Mouse (Mus musculus): Measurements from ENCODE around the gene Bcl9l.
"Not testable (repeated sequence)": the region's sequence is repeated elsewhere in the genome, so short reads cannot be mapped to it uniquely, and the experiment has no call there.

Gene Bcl9l

GRCm38 (mm10) chr9:44482552-44482951 lies at the start of gene Bcl9l:
Gene Bcl9l (plus strand): TSS chr9:44482825.
- peak; percentile 97 to 98 for DNase-seq

DNA sequence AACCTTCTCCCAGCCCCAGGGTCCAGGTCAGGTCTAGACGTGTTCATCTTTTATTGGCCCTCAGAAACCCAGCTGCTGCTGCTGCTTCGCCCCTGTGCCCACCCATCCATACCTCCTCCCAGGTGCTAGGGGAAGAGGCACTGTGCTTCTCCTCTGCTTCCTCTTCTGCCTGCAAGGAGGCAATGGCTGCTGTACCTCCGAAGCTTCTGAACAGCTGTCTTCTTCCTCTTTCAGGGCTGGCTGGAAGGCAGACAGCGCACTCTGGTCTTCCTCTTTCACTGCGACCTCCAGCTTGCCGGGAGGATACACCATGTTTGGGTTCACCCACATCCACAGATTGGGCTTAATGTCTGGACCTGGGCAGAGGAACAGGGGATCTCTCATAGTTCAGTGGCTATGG lies 46.9 kb upstream of the Bcl9l start:
- DNase-seq: no peak

DNA sequence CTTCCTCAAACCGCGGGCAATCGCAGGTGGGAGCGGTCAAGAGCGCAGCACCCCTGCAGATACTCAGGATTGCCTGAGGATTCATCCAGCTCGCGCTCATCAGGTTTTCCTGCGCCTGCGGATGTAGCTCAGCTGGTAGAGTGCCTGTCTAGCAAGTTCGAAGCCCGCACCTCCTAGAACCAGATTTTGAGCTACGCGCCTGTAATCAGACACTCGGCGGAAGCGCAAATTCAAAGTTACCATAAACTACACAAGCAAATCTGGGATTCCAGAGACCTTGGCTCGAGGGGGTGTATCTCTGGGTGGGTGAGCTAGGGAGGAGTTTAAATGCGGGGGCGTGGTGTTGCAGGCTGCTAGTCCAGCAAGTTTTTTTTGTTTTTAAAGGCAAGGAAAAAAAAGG lies 41.7 kb upstream of the Bcl9l start, which contains the start of gene Foxr1:
Gene Foxr1, minus strand, starts transcription at position 176 of the 400 bp plus-strand sequence.
- DNase-seq: no peak

- not testable (repeated sequence) for DNase-seq
Observed at GRCm38 (mm10) chr9:44444402-44445025, 38.1 kb upstream of the Bcl9l start.

DNA sequence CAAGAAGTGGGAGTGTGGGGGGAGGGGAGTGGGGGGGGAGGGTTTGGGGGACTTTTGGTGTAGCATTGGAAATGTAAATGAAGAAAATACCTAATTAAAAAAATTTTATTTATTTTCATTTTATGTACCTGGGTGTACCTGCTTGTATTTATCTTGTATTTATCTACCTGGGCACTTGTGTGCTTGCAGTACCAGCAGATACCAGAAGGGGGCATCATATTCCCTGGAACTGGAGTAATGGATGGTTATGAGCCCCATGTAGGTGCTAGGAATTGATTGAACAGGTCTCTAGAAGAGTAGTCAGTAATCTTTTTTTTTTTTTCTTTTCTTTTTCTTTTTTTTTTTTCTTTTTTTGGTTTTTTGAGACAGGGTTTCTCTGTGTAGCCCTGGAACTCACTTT lies 32.2 kb upstream of the Bcl9l start:
- DNase-seq: no peak

DNA sequence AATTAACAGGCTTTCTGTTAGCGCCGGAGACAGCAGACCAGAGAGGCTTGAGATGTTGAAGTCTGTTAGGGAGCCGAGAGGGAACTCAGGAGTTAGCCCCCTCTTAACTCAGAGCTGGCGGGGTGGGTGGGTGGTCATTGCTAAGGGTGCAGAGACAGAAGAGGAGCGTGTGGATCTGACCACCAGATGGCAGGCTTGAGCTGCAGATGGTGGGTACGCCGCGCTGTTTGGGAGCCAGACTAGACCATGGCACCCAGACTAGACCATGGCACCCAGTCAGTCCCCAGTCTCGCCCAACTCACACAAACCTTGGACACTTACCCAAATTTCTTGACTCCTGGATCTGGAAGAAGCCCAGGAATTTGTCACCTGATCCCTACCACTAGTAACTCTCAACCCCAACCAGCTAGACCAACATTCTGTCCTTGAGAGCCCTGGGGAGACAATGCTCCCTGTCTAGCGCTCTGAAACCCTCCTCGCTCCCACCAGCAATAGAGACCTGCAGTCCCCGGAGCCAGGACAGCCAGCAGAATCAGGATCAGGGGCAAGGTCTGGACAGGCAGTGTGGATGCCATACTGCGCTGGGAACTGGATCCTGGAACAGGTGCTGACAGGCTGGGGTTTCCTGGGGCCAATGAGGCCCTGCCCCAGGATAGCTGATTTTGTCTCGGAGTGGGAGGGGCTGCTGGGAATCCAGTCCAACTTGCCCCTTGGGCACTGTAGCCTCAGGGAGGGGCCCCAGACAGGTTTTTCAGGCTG lies 28.3 kb upstream of the Bcl9l start:
- DNase-seq: peak; percentile 93 to 94

DNA sequence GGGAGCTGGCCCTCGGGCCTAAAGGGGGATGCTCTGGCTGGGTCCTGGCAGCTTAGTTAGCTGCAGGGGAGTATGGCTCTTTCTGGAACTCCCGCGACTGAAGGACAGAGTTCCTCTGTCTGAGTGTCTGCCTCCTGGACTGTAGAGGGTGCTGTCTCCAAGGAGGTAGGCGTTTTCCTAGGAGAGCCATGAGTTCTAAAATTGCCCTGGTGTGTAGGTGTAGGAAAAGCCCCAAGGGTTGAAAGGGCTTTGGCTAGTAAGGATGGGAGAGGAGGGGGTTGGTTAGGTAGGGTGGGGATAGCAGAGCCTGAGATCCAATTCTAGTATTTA lies 27.8 kb upstream of the Bcl9l start, which contains the start of gene Upk2:
Gene Upk2, minus strand, starts transcription at position 86 of the 330 bp plus-strand sequence.
- DNase-seq: no peak

DNA sequence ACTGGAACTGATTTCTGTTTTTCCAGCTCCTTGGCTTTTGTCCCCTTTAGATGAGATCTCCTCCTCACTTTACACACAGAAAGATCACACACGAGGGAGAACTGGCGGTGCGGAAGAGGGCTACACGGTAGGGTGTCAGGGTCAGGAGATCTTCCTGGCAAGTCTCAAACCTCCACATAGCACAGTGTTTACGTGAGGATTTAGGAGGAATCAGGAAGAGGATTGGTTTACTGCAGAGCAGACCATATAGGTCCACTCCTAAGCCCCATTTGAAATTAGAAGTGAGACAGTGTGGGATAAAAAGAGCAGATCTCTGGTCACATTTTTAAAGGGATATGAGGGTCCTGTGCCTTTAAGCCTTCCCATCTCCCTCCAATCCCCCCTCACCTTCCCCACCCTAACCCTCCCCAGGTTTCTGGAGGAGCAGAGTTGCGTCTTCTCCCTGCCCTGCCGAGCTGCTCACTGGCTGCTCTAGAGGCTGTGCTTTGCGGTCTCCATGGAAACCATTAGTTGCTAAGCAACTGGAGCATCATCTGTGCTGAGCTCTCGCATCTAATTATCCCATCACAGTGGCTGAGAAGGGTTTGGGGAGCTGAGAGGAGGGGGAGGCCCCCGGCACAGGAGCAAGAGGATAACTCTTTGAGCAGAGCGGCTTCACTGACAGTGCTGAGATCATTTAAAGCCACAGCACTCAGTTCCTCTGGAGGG lies 25.4 kb upstream of the Bcl9l start:
- peak; percentile 41 to 63 for DNase-seq

GRCm38 (mm10) chr9:44461950-44462349 lies 20.7 kb upstream of the Bcl9l start:
- no peak for DNase-seq

DNA sequence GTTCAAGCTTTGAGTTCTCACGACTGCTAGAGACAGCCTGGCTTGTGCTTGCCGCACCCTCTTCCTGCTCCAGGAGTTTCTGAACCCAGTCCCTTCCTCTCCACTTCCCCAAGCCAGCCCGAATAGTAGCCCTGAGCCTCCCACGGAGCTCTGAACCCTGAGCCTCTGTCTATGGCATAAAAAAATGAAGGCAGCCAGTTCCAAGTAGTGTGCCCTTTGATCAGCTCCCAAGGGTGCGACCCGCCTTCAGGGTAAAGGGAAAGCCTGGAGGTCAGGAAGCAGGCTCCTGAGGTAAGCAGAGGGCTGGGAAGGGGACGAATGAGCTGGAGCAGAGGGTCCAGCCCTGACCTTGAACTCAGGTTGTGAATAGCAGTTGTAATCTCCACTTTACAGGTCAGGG lies 14.4 kb upstream of the Bcl9l start:
- no peak for DNase-seq

DNA sequence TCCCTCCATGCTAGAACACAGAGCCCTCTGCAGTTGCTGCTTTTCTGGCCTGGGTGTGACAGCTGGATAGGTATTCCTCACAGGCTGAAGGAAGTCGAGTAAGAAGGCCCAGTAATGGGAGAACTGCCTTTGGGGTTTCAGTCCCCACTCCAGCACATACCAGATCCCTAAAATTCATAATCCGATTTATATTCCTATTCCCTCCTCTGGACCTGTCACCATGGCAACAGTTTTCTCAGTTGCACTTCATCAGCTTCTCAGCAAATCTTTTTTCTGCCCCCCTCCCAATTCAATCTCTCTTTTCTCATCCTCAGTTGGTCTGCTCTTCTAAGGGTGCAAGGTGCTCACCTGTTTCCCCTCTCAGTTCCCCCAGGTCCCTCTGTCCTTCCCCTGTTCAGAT lies 13.8 kb upstream of the Bcl9l start:
- DNase-seq: no peak

- DNase-seq: no peak
Observed at GRCm38 (mm10) chr9:44473184-44473583, 9.4 kb upstream of the Bcl9l start.

DNA sequence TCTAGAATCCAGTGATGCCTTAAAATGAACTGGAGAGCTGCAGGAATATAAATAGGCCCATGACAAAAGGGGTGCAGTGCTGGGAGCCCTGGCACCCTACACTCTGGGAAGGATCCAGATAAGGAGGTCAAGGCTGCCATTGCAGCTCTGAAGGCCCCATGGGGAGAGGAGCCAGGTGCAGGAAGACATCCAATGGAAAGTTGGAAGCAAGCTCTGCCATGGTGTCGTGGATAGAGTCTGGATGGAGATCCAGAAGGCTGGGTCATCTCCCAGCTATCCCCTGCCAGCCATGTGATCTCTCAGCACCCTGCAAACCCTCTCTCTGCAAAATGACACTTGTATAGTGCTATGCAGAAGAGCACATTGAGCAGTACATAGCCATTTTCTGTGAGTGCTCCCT lies 8.3 kb upstream of the Bcl9l start:
- DNase-seq: no peak

DNA sequence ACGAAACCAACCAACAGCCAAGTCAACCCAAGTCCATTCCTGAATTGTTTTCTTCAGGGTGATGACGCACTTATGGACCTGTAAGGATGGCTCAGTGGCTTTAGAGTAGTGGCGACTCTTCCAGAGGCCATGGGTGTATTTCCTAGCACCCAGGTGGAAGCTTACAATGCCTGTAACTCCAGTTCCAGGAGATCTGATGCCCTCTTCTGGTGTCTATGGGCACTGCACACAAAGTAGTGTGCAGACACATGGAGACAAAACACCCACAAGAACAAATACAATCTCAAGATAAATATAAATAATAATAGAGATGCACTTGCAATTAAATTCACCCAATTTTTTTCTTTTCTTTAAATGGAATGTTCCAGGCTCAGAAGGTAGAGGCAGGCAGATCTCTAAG lies 6.7 kb upstream of the Bcl9l start:
- peak; percentile 35 to 42 for DNase-seq

- peak; percentile 9 to 73 for DNase-seq
Observed at GRCm38 (mm10) chr9:44477339-44478228, 5.0 kb upstream of the Bcl9l start.

DNA sequence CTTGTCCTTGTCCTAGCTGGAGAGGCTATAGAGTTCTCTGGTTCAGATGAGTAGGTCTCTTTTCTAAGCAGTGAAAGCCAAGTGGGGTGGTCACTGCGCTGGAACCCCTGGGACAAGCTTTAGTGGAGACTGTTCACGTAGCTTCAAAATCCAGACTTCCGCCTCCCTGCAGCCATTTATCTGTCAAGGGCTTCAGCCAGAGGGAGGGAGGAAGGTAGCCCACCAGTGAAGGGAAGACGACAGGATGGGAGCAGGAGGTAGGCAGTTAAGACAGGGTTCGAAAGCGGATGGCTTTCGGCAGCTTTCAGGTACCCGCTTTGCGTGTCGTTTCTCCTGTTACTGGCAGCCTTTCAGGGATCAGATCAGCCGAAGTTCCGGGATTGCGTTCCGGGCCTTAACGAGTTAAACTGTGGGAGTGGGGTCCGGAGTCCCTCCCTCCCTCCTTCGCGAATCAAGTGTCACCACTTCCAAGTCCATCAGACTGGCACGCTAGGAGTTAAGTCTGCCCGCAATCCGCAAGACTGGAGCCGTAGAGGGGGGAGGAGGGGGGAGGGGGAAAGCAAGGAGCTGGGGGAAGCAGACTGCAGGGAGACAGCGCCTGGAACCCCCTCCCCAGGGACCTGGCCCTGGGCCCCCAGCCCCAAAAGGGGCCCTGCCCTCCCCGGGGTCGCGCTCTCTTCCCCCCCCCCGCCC lies 4.2 kb upstream of the Bcl9l start:
- peak; percentile 87 to 92 for DNase-seq

DNA sequence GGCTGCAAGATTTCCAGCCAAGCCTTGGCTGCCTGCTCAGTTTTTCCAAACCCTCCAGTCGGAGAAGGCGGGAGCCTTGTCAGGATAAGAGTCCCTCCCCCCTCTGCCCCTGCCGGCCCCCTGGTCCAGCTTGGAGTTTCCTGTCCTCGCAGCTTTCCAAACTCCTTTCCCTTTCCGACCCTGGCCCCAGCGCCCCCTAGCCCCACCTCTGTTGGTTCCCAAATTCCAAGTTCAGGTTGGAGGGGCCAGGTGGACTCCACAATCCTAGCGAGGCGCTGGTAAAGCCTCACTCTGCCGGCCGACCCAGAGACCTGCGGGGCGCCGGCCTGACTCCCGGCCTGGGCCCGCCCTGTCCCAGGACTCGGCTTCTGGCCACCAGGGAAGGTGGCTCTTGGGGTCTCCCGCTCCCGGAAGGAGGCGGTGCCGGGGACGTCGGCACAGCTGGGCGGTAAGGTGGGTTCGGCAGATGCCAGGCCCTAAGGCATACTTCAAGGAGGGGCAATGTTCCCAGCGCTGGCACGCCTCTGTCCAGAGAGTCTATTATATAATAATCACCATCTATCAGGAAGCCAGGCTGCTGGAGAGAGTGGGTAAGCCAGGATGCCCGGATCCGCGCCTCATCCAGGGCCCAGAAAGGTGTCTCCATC lies 3.5 kb upstream of the Bcl9l start:
- DNase-seq: peak; percentile 88 to 94

DNA sequence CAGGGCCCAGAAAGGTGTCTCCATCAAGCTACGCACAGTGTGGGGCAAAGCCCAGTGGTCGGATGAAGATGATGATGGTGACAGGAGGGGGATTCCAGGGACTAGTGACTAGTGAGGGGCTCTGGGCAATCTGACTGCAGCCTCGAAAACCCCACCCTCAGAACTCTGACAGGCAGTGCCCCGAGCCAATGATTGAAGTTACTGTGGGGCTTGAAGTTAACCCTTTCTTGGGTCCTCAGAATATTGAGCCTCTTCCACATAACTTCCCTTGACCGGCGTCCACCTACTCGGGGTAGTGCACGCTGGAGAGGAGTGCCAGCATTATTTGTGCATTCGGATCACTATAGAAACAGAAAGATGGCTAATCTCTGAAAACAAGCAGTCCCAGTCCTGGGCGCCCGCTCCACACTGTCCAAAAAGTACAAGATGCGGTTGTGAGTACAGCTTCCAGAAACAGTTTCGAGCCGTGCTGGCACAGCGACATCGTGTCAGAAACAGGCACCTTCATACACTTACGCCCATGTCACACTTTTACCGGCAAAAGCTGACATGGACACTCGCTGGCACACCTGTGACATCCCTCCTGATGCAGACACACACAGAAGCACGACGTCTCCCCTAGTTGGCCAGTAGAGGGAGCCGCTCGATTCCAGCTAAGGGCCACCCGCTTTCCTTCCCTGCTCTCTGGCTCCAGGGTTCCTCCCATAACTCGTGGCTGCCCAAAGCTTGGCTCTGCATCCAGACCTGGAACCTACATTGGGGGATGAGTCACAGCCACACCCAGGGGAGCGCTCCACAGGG lies 2.8 kb upstream of the Bcl9l start:
- peak; percentile 93 to 94 for DNase-seq

DNA sequence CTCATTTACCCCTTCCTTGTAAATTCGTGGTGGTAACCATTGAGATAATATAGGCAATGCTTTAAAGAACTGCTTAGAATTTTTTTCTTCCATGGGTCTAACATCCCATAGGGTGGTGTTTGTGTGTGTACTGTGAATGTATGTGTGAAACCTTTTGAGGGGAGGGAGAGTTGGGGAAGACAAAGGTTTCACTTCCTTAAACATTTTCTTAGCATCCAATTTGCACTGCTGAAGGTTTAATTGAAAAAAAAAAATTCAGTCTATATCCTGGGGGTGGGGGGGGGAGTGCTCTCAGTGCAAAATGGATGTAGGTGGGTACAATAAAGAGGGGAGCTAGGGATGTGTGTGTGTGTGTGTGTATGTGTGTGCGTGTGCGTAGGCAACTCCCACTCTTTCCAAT lies 513 bp upstream of the Bcl9l start:
- no peak for DNase-seq

DNA sequence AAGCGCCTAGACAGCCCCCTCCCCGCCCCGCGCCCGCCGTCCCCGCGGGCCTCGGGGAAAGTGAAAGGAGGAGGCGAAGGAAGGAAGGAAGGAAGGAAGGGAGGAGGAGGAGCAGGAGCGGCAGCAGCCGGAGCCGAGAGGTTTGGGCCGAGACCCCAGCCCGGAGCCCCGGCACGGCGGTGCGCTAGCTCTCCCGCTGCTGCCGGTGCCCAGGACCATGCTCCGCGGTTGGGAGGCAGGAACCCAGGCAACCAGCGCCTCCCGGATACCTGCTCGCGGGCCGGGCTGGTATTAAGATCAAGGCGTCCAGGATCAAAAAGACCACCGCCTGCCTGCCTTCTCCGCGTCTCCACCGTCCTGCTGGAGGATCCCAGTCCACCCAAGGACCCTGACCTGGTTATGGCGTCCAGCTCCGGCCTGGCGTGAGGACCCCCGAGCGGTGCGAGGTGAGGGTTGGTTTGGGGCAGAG lies 450 bp downstream of the Bcl9l start:
- peak; percentile 41 to 66 for DNase-seq
